Mouse (Mus musculus): ENCODE data around the gene Fam192a.

GRCm38 (mm10) chr8:94568098-94568497 is 33.7 kb downstream of the Fam192a start:
- TF ChIP-seq MAFK (IDR thresholded peaks at IDR 0.05; ENCODE audit: insufficient read depth, low read depth, low read length) (no peak), ZNF384 (IDR thresholded peaks at IDR 0.05; ENCODE audit: low read depth, low read length) (no peak), HCFC1 (IDR thresholded peaks at IDR 0.05; ENCODE audit: borderline replicate concordance, insufficient read depth, low read length) (no peak), CHD2 (IDR thresholded peaks at IDR 0.05; ENCODE audit: low read depth, low read length) (no peak), ZC3H11A (IDR thresholded peaks at IDR 0.05; ENCODE audit: borderline replicate concordance, low read depth, low read length) (no peak)

Data from ES-E14 (cell line).